Mouse (Mus musculus) limb, embryonic 13.5 days (tissue): ENCODE results near the gene Olfr157. TPM values are rescaled to one million over a fixed set of nuclear protein-coding genes. Genes with fewer than 3 reads are reported as not detected.
"Not testable (repeated sequence)": the region's sequence is repeated elsewhere in the genome, so short reads cannot be mapped to it uniquely, and the experiment has no call there.

Experiments
- ATAC-seq: fragments of 200-750 bp; cut with Nextera tagmentation; 2 replicates; pipeline ENCODE4 v1.8.0; 2017; ENCODE audit warnings: low read depth, moderate number of reproducible peaks, moderate TSS enrichment; ENCODE audit not compliant: low FRiP score
- H3K27ac ChIP-seq: fragments of 300-500 bp; sonication (generic); 2 replicates; pipeline ENCODE4 v1.5.1; 2015; ENCODE audit warnings: inconsistent platforms, mild to moderate bottlenecking, moderate library complexity
- H3K27me3 ChIP-seq: fragments of 300-500 bp; sonication (generic); 2 replicates; pipeline ENCODE4 v1.6.1; 2015; ENCODE audit warnings: mild to moderate bottlenecking, inconsistent platforms
- H3K36me3 ChIP-seq: fragments of 300-500 bp; sonication (generic); 2 replicates; pipeline ENCODE4 v1.6.1; 2015; ENCODE audit warnings: inconsistent platforms, mild to moderate bottlenecking, moderate library complexity
- H3K4me1 ChIP-seq: fragments of 300-500 bp; sonication (generic); 2 replicates; pipeline ENCODE4 v1.6.1; 2015; ENCODE audit warnings: inconsistent platforms
- H3K4me2 ChIP-seq: fragments of 300-500 bp; sonication (generic); replicated peaks from 2 replicates; pipeline ENCODE4 v1.6.1; 2015; ENCODE audit warnings: inconsistent platforms, mild to moderate bottlenecking, moderate library complexity
- H3K4me3 ChIP-seq: fragments of 300-500 bp; sonication (generic); 2 replicates; pipeline ENCODE4 v1.5.1; 2015; ENCODE audit warnings: moderate library complexity, mild to moderate bottlenecking, inconsistent platforms
- H3K9ac ChIP-seq: fragments of 300-500 bp; sonication (generic); 2 replicates; pipeline ENCODE4 v1.6.1; 2015; ENCODE audit warnings: mild to moderate bottlenecking, inconsistent platforms
- H3K9me3 ChIP-seq: fragments of 300-500 bp; sonication (generic); 2 replicates; pipeline ENCODE4 v1.6.1; 2016; ENCODE audit warnings: inconsistent platforms
- WGBS: fragments of 180-500 bp; shearing (Covaris S2); methylation state at CpG from one replicate; pipeline ENCODE4 v1.1.7; 2015; 5-methylcytosine and 5-hydroxymethylcytosine counted together
- polyA plus RNA-seq: library from polyadenylated mRNA; unstranded; fragments of >200 nt; fragmentation: Nextera tagmentation; extraction: Ambion mirVana; gene quantifications from 2 replicates; pipeline ENCODE4 v1.2.1, GENCODE M21; 2015

Gene Olfr157
- polyA plus RNA-seq, 1 experiment from 2014 or later: not detected

GRCm38 (mm10) chr4:43859886-43860285, 19.9 kb upstream of the Olfr157 start:
- no peaks in the 10 kb centered on the region for H3K9me3 ChIP-seq
- H3K36me3 ChIP-seq: no peaks in the 10 kb centered on the region
- H3K4me3 ChIP-seq: no peak overlapping the region
- H3K4me1 ChIP-seq: peaks cover 6% of the 10 kb centered on the region
- H3K4me2 ChIP-seq: no peak overlapping the region
- no peak overlapping the region for H3K9ac ChIP-seq
- WGBS: 78% methylated on average over 10 of the region's 10 CpGs
- H3K27me3 ChIP-seq: no peaks in the 10 kb centered on the region
- ATAC-seq: no peak
- H3K27ac ChIP-seq: no peak overlapping the region

- no peak overlapping the region for H3K4me2 ChIP-seq
- H3K4me1 ChIP-seq: no peaks in the 10 kb centered on the region
- H3K4me3 ChIP-seq: no peak overlapping the region
- H3K27ac ChIP-seq: no peak overlapping the region
- no peaks in the 10 kb centered on the region for H3K27me3 ChIP-seq
- H3K36me3 ChIP-seq: no peaks in the 10 kb centered on the region
- H3K9me3 ChIP-seq: no peaks in the 10 kb centered on the region
- no peak overlapping the region for H3K9ac ChIP-seq
- WGBS: 72% methylated on average over 8 of the region's 8 CpGs
- no peak for ATAC-seq
These were observed 14.1 kb upstream of the Olfr157 start for GRCm38 (mm10) chr4:43854101-43854500.

GRCm38 (mm10) chr4:43851265-43851664, 11.3 kb upstream of the Olfr157 start, which contains the start of gene Olfr155:
Gene Olfr155 (plus strand): TSS chr4:43851565.
- no peaks in the 10 kb centered on the region for H3K9me3 ChIP-seq
- H3K4me1 ChIP-seq: no peaks in the 10 kb centered on the region
- H3K9ac ChIP-seq: no peak within 1 kb of the TSS
- no peak within 1 kb of the TSS for H3K27ac ChIP-seq
- WGBS: 84% methylated on average over 6 of the region's 6 CpGs
- no peak within 1 kb of the TSS for H3K4me3 ChIP-seq
- no peaks in the 10 kb centered on the region for H3K36me3 ChIP-seq
- H3K27me3 ChIP-seq: no peaks in the 10 kb centered on the region
- H3K4me2 ChIP-seq: no peak within 1 kb of the TSS
- ATAC-seq: no peak

DNA sequence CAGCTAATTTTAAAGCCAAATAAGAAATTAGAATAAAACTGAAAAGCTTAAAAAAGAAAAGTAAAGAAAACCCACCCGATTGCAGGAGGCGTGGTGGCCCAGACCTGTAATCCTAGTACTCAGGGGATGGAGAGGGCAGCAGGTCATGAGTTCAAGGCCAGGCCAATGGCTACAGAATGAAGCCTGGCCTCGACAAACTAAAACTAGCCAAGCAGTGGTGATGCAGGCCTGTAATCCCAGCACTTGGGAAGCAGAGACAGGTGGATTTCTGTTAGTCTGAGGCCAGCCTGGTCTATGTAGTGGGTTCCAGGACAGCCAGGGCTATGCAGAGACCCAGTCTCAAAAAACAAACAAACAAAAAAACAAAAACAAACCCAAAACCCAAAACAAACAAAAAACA, 1.7 kb downstream of the Olfr157 start:
- Histone ChIP-seq H3K27ac (no peak overlapping the region), H3K4me2 (no peak overlapping the region), H3K36me3 (no peaks in the 10 kb centered on the region), H3K9ac (no peak overlapping the region), H3K4me1 (no peaks in the 10 kb centered on the region), H3K27me3 (no peaks in the 10 kb centered on the region), H3K9me3 (no peaks in the 10 kb centered on the region), H3K4me3 (no peak overlapping the region)
- WGBS: 62% methylated on average over 3 of the region's 3 CpGs
- ATAC-seq: no peak

- no peak for ATAC-seq
- no peaks in the 10 kb centered on the region for H3K9me3 ChIP-seq
- no peaks in the 10 kb centered on the region for H3K4me1 ChIP-seq
- no peak overlapping the region for H3K9ac ChIP-seq
- H3K4me2 ChIP-seq: no peak overlapping the region
- H3K27ac ChIP-seq: no peak overlapping the region
- WGBS: 69% methylated on average over 4 of the region's 4 CpGs
- no peaks in the 10 kb centered on the region for H3K36me3 ChIP-seq
- H3K4me3 ChIP-seq: no peak overlapping the region
- H3K27me3 ChIP-seq: no peaks in the 10 kb centered on the region
These were observed 5.3 kb downstream of the Olfr157 start for GRCm38 (mm10) chr4:43834749-43835148.

GRCm38 (mm10) chr4:43833752-43834151, 6.2 kb downstream of the Olfr157 start:
- Histone ChIP-seq H3K9me3 (no peaks in the 10 kb centered on the region), H3K27ac (no peak overlapping the region), H3K27me3 (no peaks in the 10 kb centered on the region), H3K9ac (no peak overlapping the region), H3K4me3 (no peak overlapping the region), H3K4me2 (no peak overlapping the region), H3K4me1 (no peaks in the 10 kb centered on the region), H3K36me3 (no peaks in the 10 kb centered on the region)
- ATAC-seq: no peak
- 69% methylated on average over 5 of the region's 5 CpGs for WGBS

- Histone ChIP-seq H3K27ac (no peak overlapping the region), H3K27me3 (no peaks in the 10 kb centered on the region), H3K4me3 (no peak overlapping the region), H3K36me3 (no peaks in the 10 kb centered on the region), H3K4me1 (0 out of 2 replicates have a peak, but pooled peaks cover 4% of the 10 kb centered on the region), H3K4me2 (no peak overlapping the region), H3K9me3 (no peaks in the 10 kb centered on the region), H3K9ac (no peak overlapping the region)
- 64% methylated on average over 5 of the region's 5 CpGs for WGBS
- no peak for ATAC-seq
These were observed 8.0 kb downstream of the Olfr157 start for GRCm38 (mm10) chr4:43832031-43832430.

DNA sequence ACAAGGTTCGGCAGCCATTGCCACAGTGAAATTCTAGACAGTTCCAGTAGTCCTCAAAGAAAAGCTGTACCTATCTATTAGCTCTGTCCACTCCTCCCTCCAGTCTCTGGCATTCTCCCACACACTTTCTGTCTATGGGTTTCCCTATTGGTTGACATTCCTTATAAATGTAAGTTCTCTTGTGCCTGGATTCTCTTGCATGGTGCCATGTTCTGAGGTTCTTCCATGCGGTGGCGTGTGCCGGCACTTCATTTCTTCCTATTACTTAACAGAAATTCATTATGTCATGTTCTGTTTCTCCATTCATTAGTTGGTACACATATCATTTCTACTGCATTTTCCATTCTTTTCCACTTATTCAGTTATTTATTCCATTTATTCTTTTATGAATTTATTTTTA, 11.2 kb downstream of the Olfr157 start:
- 0 out of 2 replicates have a peak, but pooled peaks cover 4% of the 10 kb centered on the region for H3K4me1 ChIP-seq
- 90% methylated on average over 4 of the region's 4 CpGs for WGBS
- no peak overlapping the region for H3K4me2 ChIP-seq
- no peaks in the 10 kb centered on the region for H3K36me3 ChIP-seq
- H3K9ac ChIP-seq: no peak overlapping the region
- no peak overlapping the region for H3K27ac ChIP-seq
- H3K27me3 ChIP-seq: no peaks in the 10 kb centered on the region
- no peak for ATAC-seq
- H3K4me3 ChIP-seq: no peak overlapping the region
- H3K9me3 ChIP-seq: no peaks in the 10 kb centered on the region

- no peaks in the 10 kb centered on the region for H3K27me3 ChIP-seq
- peak; percentile 61; the same call in 1 of the 2 replicates for ATAC-seq
- H3K9me3 ChIP-seq: no peaks in the 10 kb centered on the region
- H3K9ac ChIP-seq: no peak within 1 kb of the TSS
- 0 out of 2 replicates have a peak, but pooled peaks cover 7% of the 10 kb centered on the region for H3K4me1 ChIP-seq
- H3K27ac ChIP-seq: no peak within 1 kb of the TSS
- H3K4me3 ChIP-seq: no peak within 1 kb of the TSS
- no peaks in the 10 kb centered on the region for H3K36me3 ChIP-seq
- 10% methylated on average over 7 of the region's 7 CpGs for WGBS
- no peak within 1 kb of the TSS for H3K4me2 ChIP-seq
These were observed 16.1 kb downstream of the Olfr157 start, which contains the start of gene Olfr156 for GRCm38 (mm10) chr4:43823845-43824337. Gene Olfr156 (minus strand): TSS chr4:43823895.

DNA sequence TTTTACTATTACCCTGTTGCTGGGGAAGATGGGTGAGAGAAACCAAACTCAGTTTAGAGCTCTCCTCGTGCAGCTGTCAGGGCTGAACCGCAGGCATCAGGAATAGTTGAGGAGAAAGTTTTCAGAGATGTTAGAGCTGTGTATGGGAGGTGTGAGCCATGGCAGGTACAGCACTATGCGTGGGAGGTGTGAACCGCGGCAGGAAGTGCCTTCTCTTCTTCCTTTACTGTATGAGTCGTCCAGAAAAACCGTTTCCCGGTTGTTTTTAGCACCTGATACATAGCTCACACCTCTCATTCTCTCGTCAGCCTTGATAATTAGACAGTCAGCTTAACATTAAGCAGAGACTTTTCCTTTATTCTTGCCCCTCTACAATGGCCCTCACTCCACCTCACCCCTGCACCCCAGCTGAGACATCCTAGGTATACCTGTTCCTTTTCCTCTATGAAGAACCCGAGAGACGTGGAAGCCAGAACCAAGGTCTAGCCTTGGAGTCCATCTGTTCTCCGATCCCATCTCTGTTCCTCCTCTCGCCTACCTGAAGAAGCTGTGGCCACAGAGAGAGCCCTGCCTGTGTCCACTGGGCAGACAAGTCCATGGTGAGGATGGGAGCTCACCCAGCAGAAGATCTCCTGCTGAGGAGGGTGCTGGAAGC, 17.0 kb downstream of the Olfr157 start:
- Histone ChIP-seq H3K36me3 (no peaks in the 10 kb centered on the region), H3K4me3 (no peak overlapping the region)

GRCm38 (mm10) chr4:43798936-43799335, 41.1 kb downstream of the Olfr157 start:
- H3K9ac ChIP-seq: no peak overlapping the region
- H3K4me3 ChIP-seq: no peak overlapping the region
- H3K36me3 ChIP-seq: no peaks in the 10 kb centered on the region
- 70% methylated on average over 7 of the region's 7 CpGs for WGBS
- H3K27me3 ChIP-seq: no peaks in the 10 kb centered on the region
- no peak overlapping the region for H3K27ac ChIP-seq
- no peak overlapping the region for H3K4me2 ChIP-seq
- peaks cover 8% of the 10 kb centered on the region; the same call in 1 of the 2 replicates for H3K9me3 ChIP-seq
- ATAC-seq: no peak
- no peaks in the 10 kb centered on the region for H3K4me1 ChIP-seq

More for the DNA sequence above, 17.0 kb downstream of the Olfr157 start:
- no peak for ATAC-seq
- Histone ChIP-seq H3K9ac (no peak overlapping the region), H3K4me2 (no peak overlapping the region), H3K4me1 (0 out of 2 replicates have a peak, but pooled peaks cover 4% of the 10 kb centered on the region), H3K27me3 (no peaks in the 10 kb centered on the region), H3K9me3 (no peaks in the 10 kb centered on the region), H3K27ac (no peak overlapping the region)
- WGBS: 77% methylated on average over 13 of the region's 13 CpGs

DNA sequence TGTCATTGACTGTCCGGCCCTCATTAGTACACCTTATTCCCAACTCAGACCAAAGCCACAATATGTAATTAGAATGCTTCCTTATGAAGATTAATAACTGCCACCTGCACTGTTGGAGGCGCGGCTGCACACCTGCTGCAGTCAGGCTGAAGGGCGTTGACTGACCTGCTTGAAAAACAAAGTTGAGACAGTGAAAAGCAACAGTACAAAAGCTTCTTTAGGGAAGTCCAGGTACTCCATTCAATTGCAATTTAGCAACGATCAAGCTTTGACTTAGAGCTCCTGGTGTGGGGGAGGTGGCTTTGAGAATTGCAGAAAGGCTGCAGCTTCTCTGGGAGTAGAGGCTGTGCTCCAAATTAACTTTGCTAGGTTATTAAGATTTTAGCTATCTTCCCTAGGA, 44.2 kb downstream of the Olfr157 start:
- WGBS: 83% methylated on average over 5 of the region's 5 CpGs

DNA sequence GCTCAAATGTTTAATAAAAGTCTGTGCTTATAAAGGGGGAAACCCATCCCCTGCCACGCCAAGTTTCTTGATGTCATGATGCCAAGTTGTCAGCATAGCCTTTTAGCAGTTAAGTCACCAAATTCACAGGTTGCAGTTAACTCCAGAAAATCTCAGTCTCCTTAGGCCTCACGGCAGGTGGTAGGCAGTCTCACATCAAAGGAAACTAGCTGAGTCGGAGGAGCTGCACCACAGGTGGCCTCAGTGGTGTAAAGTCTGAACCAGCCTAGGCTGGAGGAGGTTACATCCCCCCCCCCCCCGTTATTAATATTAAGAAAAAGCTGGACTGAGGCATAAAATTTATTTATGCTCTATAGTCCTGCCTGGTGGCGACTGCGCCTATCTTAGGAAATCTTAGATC, 44.7 kb downstream of the Olfr157 start:
- Histone ChIP-seq H3K9ac (no peak overlapping the region), H3K4me2 (no peak overlapping the region), H3K27ac (no peak overlapping the region), H3K4me1 (no peaks in the 10 kb centered on the region), H3K9me3 (0 out of 2 replicates have a peak, but pooled peaks cover 5% of the 10 kb centered on the region), H3K27me3 (no peaks in the 10 kb centered on the region), H3K36me3 (no peaks in the 10 kb centered on the region), H3K4me3 (no peak overlapping the region)
- no peak for ATAC-seq
- WGBS: 66% methylated on average over 6 of the region's 6 CpGs

More for the DNA sequence above, 44.2 kb downstream of the Olfr157 start:
- not testable (repeated sequence) for H3K4me2 ChIP-seq, H3K4me1 ChIP-seq, H3K27ac ChIP-seq, H3K9me3 ChIP-seq, H3K9ac ChIP-seq, H3K4me3 ChIP-seq, H3K36me3 ChIP-seq, H3K27me3 ChIP-seq, ATAC-seq
